Mouse (Mus musculus): ENCODE data around the gene Susd6.
"Not testable (repeated sequence)": the region's sequence is repeated elsewhere in the genome, so short reads cannot be mapped to it uniquely, and the experiment has no call there.

Gene Susd6

DNA sequence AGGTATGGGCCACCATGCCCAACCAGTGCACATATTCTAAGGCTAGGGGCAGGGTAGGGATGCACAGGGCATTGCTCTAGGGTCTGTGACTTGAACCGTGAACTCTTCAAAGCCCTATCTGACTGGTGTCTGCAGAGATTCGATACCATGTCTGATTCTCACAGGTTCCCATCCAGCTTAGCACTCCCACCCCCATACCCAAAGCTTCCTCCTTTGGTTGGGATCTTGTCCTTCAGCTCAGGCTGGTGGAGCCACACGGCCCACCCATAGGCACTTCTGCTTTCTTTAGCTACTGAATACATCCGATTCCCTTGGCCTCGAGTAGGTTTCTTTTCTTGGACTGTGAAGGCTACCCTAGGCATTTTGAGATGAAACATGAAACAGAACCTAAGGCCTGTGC is 5.3 kb upstream of the Susd6 start:
- DNase-seq (ENCODE audit: low read depth, low spot score): no peak

GRCm38 (mm10) chr12:80785597-80785996 is 4.7 kb upstream of the Susd6 start:
- no peak for DNase-seq (ENCODE audit: low read depth, low spot score)

DNA sequence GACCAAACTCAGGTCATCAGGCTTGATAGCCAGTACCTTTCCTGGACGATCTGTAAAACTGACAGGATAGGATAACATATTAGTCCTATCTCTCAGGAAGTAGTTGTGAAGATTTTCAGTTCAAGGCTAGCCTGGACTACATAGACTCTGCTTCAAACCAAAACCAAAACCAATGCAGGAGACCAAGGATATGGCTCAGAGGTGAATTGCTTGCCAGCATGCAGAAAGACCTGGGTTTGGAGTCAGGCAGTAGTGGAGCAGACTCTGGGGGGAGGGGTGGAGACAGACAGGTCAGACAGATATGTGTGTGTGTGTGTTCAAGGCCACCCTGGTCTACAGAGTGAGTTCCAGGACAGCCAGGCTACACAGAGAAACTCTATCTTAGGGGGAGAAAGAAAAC is 3.7 kb upstream of the Susd6 start:
- no peak for DNase-seq (ENCODE audit: low read depth, low spot score)

- DNase-seq (ENCODE audit: low read depth, low spot score): no peak
Measured at GRCm38 (mm10) chr12:80787604-80788003, 2.7 kb upstream of the Susd6 start.

- no peak for DNase-seq (ENCODE audit: low read depth, low spot score)
Measured at GRCm38 (mm10) chr12:80788188-80788587, 2.1 kb upstream of the Susd6 start.

GRCm38 (mm10) chr12:80789276-80789675 is 1.0 kb upstream of the Susd6 start:
- not testable (repeated sequence) for DNase-seq (ENCODE audit: low read depth, low spot score)

GRCm38 (mm10) chr12:80790700-80791570 is 625 bp downstream of the Susd6 start:
- DNase-seq (ENCODE audit: low read depth, low spot score): peak; percentile 42

- peak; percentile 65 for DNase-seq (ENCODE audit: low read depth, low spot score)
Measured at GRCm38 (mm10) chr12:80791571-80792444, 1.5 kb downstream of the Susd6 start.

- DNase-seq (ENCODE audit: low read depth, low spot score): peak; percentile 32
Measured at GRCm38 (mm10) chr12:80792867-80793266, 2.6 kb downstream of the Susd6 start.

GRCm38 (mm10) chr12:80793535-80793934 is 3.2 kb downstream of the Susd6 start:
- DNase-seq (ENCODE audit: low read depth, low spot score): no peak

GRCm38 (mm10) chr12:80794522-80794921 is 4.2 kb downstream of the Susd6 start:
- DNase-seq (ENCODE audit: low read depth, low spot score): no peak

DNA sequence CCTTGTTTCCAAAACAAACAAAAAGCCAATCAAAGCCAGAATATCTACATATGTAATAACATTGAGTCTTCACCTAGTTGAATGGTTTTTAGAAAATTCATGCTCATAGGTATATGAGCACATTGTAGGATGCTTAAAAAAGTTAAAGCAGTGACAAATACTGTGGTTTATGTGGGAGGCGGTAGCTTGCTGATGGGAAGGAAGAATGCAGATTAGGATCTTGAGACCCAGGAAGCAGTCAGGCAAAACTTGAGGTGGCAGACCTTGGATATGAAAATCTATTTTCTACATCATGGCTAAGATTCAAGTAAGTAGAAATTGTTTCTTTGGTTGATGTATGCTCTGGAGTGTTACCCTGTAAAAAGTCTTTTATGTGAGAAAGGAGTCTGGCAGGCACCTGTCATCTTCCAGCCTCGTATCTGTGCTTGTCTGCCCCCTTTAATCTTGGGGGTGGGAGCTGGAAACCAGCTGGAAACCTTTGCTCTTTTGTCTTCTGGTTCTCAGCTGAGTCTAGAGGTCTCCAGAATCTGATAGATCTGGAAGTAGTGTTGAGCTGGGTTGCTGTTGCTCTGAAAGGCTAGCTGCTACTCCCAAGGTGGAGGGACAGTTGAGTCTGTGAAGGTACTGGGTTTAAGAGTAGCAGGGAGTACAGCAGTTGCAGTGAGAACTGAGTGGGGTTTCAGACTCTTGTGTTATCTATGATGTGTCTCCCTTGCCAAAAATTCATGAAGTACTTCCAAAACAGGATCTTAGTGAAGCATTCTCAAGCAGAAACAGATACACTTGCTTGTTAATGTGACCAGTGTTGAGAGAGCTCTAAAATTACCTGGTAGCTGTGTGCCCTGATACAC is 4.8 kb downstream of the Susd6 start:
- no peak for DNase-seq (ENCODE audit: low read depth, low spot score)

GRCm38 (mm10) chr12:80798271-80798670 is 8.0 kb downstream of the Susd6 start:
- DNase-seq (ENCODE audit: low read depth, low spot score): no peak

DNA sequence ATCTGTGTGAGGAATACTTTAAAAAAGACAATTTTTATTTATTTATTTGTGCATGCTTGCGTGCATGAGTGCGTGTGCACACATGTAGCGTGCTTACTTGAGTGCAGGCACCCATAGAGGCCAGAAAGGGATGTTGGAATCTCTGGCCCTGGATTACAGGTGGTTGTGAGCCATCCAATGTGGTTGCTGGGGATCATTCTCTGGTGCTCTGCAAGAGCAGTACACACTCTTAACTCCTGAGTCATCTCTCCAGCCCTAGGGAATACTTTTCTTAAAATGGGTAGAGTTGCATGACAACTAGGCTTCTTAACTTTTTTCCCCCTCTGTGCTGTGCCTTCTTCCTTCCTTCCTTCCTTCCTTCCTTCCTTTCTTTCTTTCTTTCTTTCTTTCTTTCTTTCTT is 9.8 kb downstream of the Susd6 start:
- DNase-seq (ENCODE audit: low read depth, low spot score): peak; percentile 84

DNA sequence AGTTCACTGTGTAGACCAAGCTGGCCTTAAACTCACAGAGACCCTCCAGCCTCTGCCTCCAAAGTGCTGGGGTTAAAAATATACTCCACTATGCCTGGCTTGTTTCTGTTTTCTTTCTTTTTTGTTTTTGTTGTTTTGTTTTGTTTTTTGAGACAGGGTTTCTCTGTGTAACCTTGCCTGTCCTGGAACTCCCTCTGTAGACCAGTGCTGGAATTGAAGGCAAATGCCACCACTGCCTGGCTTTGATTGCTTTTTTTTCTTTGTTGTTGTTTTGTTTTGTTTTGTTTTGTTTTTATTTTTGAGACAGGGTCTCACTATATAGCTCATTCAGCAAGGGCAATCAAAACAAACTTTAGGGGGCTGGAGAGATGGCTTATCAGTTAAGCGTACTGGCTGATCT is 11.1 kb downstream of the Susd6 start:
- no peak for DNase-seq (ENCODE audit: low read depth, low spot score)

- DNase-seq (ENCODE audit: low read depth, low spot score): no peak
Measured at GRCm38 (mm10) chr12:80803924-80804323, 13.6 kb downstream of the Susd6 start.

GRCm38 (mm10) chr12:80804861-80805428 is 14.6 kb downstream of the Susd6 start:
- no peak for DNase-seq (ENCODE audit: low read depth, low spot score)

- DNase-seq (ENCODE audit: low read depth, low spot score): no peak
Measured at GRCm38 (mm10) chr12:80807451-80808085, 17.3 kb downstream of the Susd6 start.

DNA sequence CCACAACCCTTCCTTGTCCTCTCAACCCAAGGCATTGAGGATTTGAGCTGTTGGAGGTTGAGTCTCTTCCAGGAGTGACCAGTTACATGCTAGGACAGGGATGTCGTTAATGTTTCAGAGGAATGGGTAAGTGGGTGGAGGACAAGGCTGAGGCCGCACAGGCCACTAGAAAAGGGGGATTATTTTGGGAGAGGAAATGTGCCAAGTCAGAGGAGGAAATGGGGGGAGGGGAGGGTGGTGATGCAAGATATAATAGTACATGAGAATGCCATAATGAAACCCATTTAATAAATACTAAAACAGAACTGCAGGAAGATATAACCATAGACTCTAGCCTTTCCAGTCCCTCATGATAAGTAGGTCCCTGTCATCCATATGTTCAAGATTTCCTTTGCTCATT is 19.7 kb downstream of the Susd6 start:
- DNase-seq (ENCODE audit: low read depth, low spot score): no peak

DNA sequence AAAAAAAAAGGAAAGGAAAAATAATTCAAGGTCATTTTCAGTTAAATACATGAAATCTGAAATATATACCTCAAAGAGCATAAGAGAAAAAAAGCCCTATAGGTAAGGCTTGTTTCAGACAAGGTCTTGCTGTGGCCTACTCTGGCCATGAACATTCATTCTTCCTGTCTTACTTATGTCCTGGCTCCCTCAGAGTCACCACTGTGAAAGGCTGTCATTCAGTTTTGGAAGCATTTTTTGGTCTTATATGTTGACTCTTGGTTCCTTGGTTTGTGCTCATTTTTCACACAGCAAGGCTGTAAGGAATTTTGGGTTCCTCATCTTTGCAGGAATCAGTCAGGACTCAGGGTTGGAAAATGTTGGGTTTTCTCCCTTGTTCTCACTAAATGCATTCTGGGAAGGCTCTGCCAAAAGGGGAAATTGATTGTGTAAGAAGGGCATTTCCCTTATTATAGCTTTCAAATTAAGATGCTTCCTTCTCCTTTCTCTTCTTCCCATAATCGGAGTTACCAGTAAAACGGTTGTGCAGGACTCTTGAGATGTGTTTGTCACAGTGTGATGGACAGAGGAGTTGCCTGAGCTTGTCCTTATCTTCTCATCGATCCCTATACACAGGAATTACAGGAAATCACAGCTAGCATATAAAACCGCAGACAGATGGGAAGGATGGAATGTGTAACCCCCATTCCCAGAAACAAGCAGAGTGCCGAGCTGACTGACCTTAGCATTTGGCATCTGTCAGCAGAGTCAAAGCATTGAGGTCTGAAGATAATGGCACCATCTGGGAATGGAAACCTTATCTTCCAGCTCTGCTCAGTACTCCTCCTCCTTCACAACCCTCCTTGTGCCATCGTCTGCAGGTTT is 21.6 kb downstream of the Susd6 start:
- peak; percentile 67 for DNase-seq (ENCODE audit: low read depth, low spot score)

Measured in 3T3-L1 (cell line).